Mouse (Mus musculus): ENCODE measurements at regions not wholly inside any gene's neighbourhood (a gene's known extent, or its start where the extent isn't known, plus 50 kb on each side); places are given as distances from the start of the nearest gene placed in this dataset.

GRCm38 (mm10) chr2:105507160-105507559, 108.0 kb upstream of the Rcn1 start:
- no peak for TF ChIP-seq CTCF (IDR thresholded peaks at IDR 0.05; ENCODE audit: low read depth)
- no peak for TF ChIP-seq EP300 (IDR thresholded peaks at IDR 0.05; ENCODE audit: low read depth)
